ENCODE assay signal across 10 mouse cellular contexts in genomic region chr4:101349413-101349812, GRCm38 (mm10).
A peak's percentile ranks its signal among the peaks of the same experiment; 100 is the strongest.
DNase-seq lines count a peak whose midpoint lies in the region; ATAC-seq and TF ChIP-seq lines count a peak whose summit lies in the region.
"Had no signal": no experiment of that assay in that cellular context is flagged by ENCODE, and none has a peak within 500 bp of the region (broad histone marks: within the 10 kb centered on the region; RNA-seq: fewer than 3 reads in every experiment).

No protein-coding gene starts in this region.

- peak; percentile 65 to 73 for DNase-seq in B cell, adult 2 months
- no peak for DNase-seq in G1E (ENCODE audit: low spot score)
- peak; percentile 77 to 86 for DNase-seq in cerebellum, postnatal 10 days
- DNase-seq in layer of hippocampus, adult 2 months (ENCODE audit: low spot score in 2 of 2), result peak; percentile 68 to 72
- DNase-seq in retina, embryonic 14.5 days (ENCODE audit: low spot score), result peak; percentile 82
- DNase-seq in gastrocnemius, postnatal 36 days, result no peak

- peaks cover 8% of the 10 kb centered on the region for H3K36me3 ChIP-seq in hindbrain, embryonic 16.5 days (ENCODE audit: control insufficient read depth, insufficient read depth, low read length)
- H3K36me3 ChIP-seq in hindbrain, embryonic 13.5 days, result peaks cover 27% of the 10 kb centered on the region
- H3K36me3 ChIP-seq in G1E (replicated peaks), result no peaks in the 10 kb centered on the region
- H3K36me3 ChIP-seq: lung, embryonic 15.5 days had no signal

- H3K9me3 ChIP-seq in hindbrain, embryonic 16.5 days (ENCODE audit: control insufficient read depth, low read length), result no peaks in the 10 kb centered on the region
- H3K9me3 ChIP-seq in hindbrain, embryonic 13.5 days, result no peaks in the 10 kb centered on the region
- H3K9me3 ChIP-seq in G1E (replicated peaks), result no peaks in the 10 kb centered on the region
- H3K9me3 ChIP-seq: lung, embryonic 15.5 days had no signal

- no peak overlapping the region for H3K9ac ChIP-seq in hindbrain, embryonic 16.5 days (ENCODE audit: low read depth, low read length)
- no peak overlapping the region for H3K9ac ChIP-seq in hindbrain, embryonic 13.5 days
- H3K9ac ChIP-seq: lung, embryonic 15.5 days had no signal

- intact Hi-C loops in gastrocnemius, postnatal 36 days (cut with DNase I), result loop anchor here (2.0 kb wide), 1 partner anchor 17 kb away; no protein-coding TSS in a partner anchor

- ATAC-seq in hindbrain, embryonic 16.5 days, result 0 out of 2 replicates have a peak, but pooled peaks have one; percentile 43
- no peak for ATAC-seq in hindbrain, embryonic 13.5 days (ENCODE audit: low FRiP score)
- ATAC-seq in G1E (ENCODE audit: extremely low read depth, insufficient number of reproducible peaks, low FRiP score, poor library complexity, severe bottlenecking), result peak; percentile 28; the same call in 1 of the 2 replicates

- no peaks in the 10 kb centered on the region for H3K27me3 ChIP-seq in hindbrain, embryonic 16.5 days (replicated peaks; ENCODE audit: control insufficient read depth, insufficient read depth, low read length)
- H3K27me3 ChIP-seq in hindbrain, embryonic 13.5 days, result no peaks in the 10 kb centered on the region
- H3K27me3 ChIP-seq in G1E (ENCODE audit: insufficient read depth, low read length), result peaks cover 14% of the 10 kb centered on the region
- H3K27me3 ChIP-seq: lung, embryonic 15.5 days had no signal

- no peak overlapping the region for H3K27ac ChIP-seq in hindbrain, embryonic 16.5 days (ENCODE audit: low read depth, low read length)
- no peak overlapping the region for H3K27ac ChIP-seq in hindbrain, embryonic 13.5 days
- no peak overlapping the region for H3K27ac ChIP-seq in layer of hippocampus, adult 2 months
- H3K27ac ChIP-seq: lung, embryonic 15.5 days had no signal

- 0 out of 2 replicates have a peak, but pooled peaks have one; percentile 13 for TF ChIP-seq CTCF in G1E (IDR thresholded peaks at IDR 0.05; ENCODE audit: low read depth, low read length)
- peak; percentile 88 for TF ChIP-seq CTCF in layer of hippocampus, adult 2 months (conservative IDR thresholded peaks at IDR 0.05)

- H3K4me3 ChIP-seq in hindbrain, embryonic 16.5 days (ENCODE audit: low read length), result no peak overlapping the region
- H3K4me3 ChIP-seq in hindbrain, embryonic 13.5 days, result no peak overlapping the region
- H3K4me3 ChIP-seq in G1E (ENCODE audit: low read depth, low read length), result no peak overlapping the region
- no peak overlapping the region for H3K4me3 ChIP-seq in layer of hippocampus, adult 2 months
- H3K4me3 ChIP-seq: erythroblast, embryonic 14.5 days; lung, embryonic 15.5 days had no signal

- WGBS in hindbrain, embryonic 16.5 days, result 22% methylated on average over 4 of the region's 4 CpGs
- WGBS in hindbrain, embryonic 13.5 days, result 25% methylated on average over 4 of the region's 4 CpGs

- peaks cover 10% of the 10 kb centered on the region for H3K4me1 ChIP-seq in hindbrain, embryonic 16.5 days (ENCODE audit: control insufficient read depth, insufficient read depth, low read depth, low read length)
- H3K4me1 ChIP-seq in hindbrain, embryonic 13.5 days (replicated peaks), result peaks cover 23% of the 10 kb centered on the region
- no peaks in the 10 kb centered on the region for H3K4me1 ChIP-seq in G1E (ENCODE audit: insufficient read depth, low read depth, low read length)

- H3K4me2 ChIP-seq in hindbrain, embryonic 16.5 days (ENCODE audit: low read length), result no peak overlapping the region
- H3K4me2 ChIP-seq in hindbrain, embryonic 13.5 days, result no peak overlapping the region
- H3K4me2 ChIP-seq: lung, embryonic 15.5 days had no signal

Comparison
In these comparisons a context has a peak if more than half of its experiments do, and no peak if none do; other contexts are left out.
1. DNase-seq: peak in B cell, adult 2 months (2 of 2), cerebellum, postnatal 10 days (2 of 2), layer of hippocampus, adult 2 months (2 of 2) and retina, embryonic 14.5 days (single experiment); none in G1E (single experiment) and gastrocnemius, postnatal 36 days (0 of 2).